Mouse (Mus musculus): ENCODE measurements at regions not wholly inside any gene's neighbourhood (a gene's known extent, or its start where the extent isn't known, plus 50 kb on each side); places are given as distances from the start of the nearest gene placed in this dataset.

GRCm38 (mm10) chr1:81548906-81549305, 472.2 kb downstream of the Nyap2 start:
- no peak for TF ChIP-seq CTCF (IDR thresholded peaks at IDR 0.05)
- no peak for TF ChIP-seq EP300 (IDR thresholded peaks at IDR 0.05)

All from lung, postnatal 0 days (tissue).